Mouse (Mus musculus) frontal cortex, postnatal 36 days (tissue): Measurements from ENCODE around the gene Gm45140.
"Not testable (repeated sequence)": the region's sequence is repeated elsewhere in the genome, so short reads cannot be mapped to it uniquely, and the experiment has no call there.

Experiments
- DNase-seq, 2 experiments: peaks; one replicate each; pipeline ENCODE4 v3.0.0; 2022; ENCODE audit warnings: low spot score in 2 of 2

Gene Gm45140

GRCm38 (mm10) chr6:87776663-87777062 is 58.9 kb downstream of the Gm45140 start:
- no peak for DNase-seq

GRCm38 (mm10) chr6:87775588-87776245 is 59.9 kb downstream of the Gm45140 start:
- no peak for DNase-seq

GRCm38 (mm10) chr6:87774909-87775308 is 60.7 kb downstream of the Gm45140 start:
- no peak for DNase-seq

GRCm38 (mm10) chr6:87774466-87774865 is 61.1 kb downstream of the Gm45140 start:
- no peak for DNase-seq

GRCm38 (mm10) chr6:87770626-87771025 is 65.0 kb downstream of the Gm45140 start:
- DNase-seq, result peak in 1 of 2 experiments; percentile 14

- not testable (repeated sequence) for DNase-seq
Observed at GRCm38 (mm10) chr6:87764296-87764695, 71.3 kb downstream of the Gm45140 start.

- no peak for DNase-seq
Observed at GRCm38 (mm10) chr6:87763376-87764280, 72.0 kb downstream of the Gm45140 start.

- no peak for DNase-seq
Observed at GRCm38 (mm10) chr6:87762161-87762560, 73.4 kb downstream of the Gm45140 start.

- DNase-seq, result no peak
Observed at GRCm38 (mm10) chr6:87759850-87760249, 75.7 kb downstream of the Gm45140 start.

- no peak for DNase-seq
Observed at GRCm38 (mm10) chr6:87759404-87759803, 76.2 kb downstream of the Gm45140 start.

GRCm38 (mm10) chr6:87756896-87757295 is 78.7 kb downstream of the Gm45140 start:
- no peak for DNase-seq

- DNase-seq, result no peak
Observed at GRCm38 (mm10) chr6:87755196-87755595, 80.4 kb downstream of the Gm45140 start.

- DNase-seq, result no peak
Observed at GRCm38 (mm10) chr6:87751574-87751973, 84.0 kb downstream of the Gm45140 start.

GRCm38 (mm10) chr6:87750184-87750910 is 85.2 kb downstream of the Gm45140 start:
- no peak for DNase-seq

- no peak for DNase-seq
Observed at GRCm38 (mm10) chr6:87748531-87748930, 87.1 kb downstream of the Gm45140 start.

- DNase-seq, result no peak
Observed at GRCm38 (mm10) chr6:87748078-87748477, 87.5 kb downstream of the Gm45140 start.

GRCm38 (mm10) chr6:87746849-87747248 is 88.7 kb downstream of the Gm45140 start:
- no peak for DNase-seq

- no peak for DNase-seq
Observed at GRCm38 (mm10) chr6:87746059-87746458, 89.5 kb downstream of the Gm45140 start.

GRCm38 (mm10) chr6:87745301-87745700 is 90.3 kb downstream of the Gm45140 start:
- no peak for DNase-seq

- DNase-seq, result no peak
Observed at GRCm38 (mm10) chr6:87744632-87745031, 91.0 kb downstream of the Gm45140 start.

GRCm38 (mm10) chr6:87743281-87743680 is 92.3 kb downstream of the Gm45140 start:
- no peak for DNase-seq

- DNase-seq, result no peak
Observed at GRCm38 (mm10) chr6:87742804-87743203, 92.8 kb downstream of the Gm45140 start.
